Mouse (Mus musculus) frontal cortex, postnatal 10 days (tissue): ENCODE measurements around the gene Zmpste24.
A peak's percentile ranks its signal among the peaks of the same experiment; 100 is the strongest.
"Not testable (repeated sequence)": the region's sequence is repeated elsewhere in the genome, so short reads cannot be mapped to it uniquely, and the experiment has no call there.

Source experiments
- DNase-seq, 2 experiments: peaks; one replicate each; pipeline ENCODE4 v3.0.0; 2022; ENCODE audit warnings: low spot score in 2 of 2, mixed read lengths in 1 of 2

Zmpste24 gene

GRCm38 (mm10) chr4:121097650-121098378 is at the start of gene Zmpste24:
Gene Zmpste24 (minus strand): TSS chr4:121098241.
- peak; percentile 84 to 86 for DNase-seq

DNA sequence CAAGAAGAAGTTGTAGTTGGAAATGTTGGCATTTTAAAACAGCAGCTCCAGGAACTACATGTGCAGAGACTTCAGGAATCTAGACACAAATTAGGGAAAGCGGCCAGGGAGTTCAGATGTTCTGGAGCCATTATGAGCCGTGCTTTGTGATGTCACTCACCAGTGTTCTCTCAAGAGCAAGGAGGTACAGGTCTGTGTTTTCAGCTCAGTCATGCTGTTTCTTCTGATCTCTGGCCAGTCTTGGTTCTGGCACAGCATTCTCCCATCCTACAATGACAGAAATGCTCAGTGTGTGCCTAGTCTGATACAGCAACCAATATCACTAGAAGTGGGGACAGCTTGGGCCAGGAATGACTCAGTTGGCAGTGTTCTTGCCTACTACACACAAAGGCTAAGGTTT is 11.1 kb upstream of the Zmpste24 start, which contains the start of gene Tmco2:
Gene Tmco2 (minus strand): TSS at position 101 of the 400 bp plus-strand sequence.
- DNase-seq, result no peak

DNA sequence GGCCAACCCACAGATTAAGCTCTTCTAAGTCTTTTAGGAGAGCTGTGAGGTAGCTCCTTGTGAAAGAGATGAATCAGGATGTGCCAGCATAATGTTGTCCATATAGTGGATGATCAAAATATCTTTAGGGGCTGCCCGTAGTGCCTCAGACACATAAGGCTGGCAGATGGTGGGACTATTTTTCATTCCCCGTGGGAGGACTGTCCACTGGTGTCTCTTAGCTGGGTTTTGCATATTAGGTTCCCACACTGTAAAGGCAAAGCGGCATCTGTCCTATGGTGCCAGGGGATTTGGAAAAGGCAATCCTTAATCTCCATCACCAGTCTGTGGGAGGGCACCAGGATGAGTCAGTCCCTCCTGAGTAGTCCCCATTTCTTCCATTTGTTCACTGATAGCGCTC is 5.3 kb upstream of the Zmpste24 start:
- DNase-seq, result peak in 1 of 2 experiments; percentile 31

- no peak for DNase-seq
Observed at GRCm38 (mm10) chr4:121090211-121090610, 7.8 kb downstream of the Zmpste24 start.

GRCm38 (mm10) chr4:121088696-121089095 is 9.3 kb downstream of the Zmpste24 start:
- no peak for DNase-seq

- no peak for DNase-seq
Observed at GRCm38 (mm10) chr4:121084506-121084905, 13.5 kb downstream of the Zmpste24 start.

- DNase-seq, result no peak
Observed at GRCm38 (mm10) chr4:121080395-121080794, 17.6 kb downstream of the Zmpste24 start.

DNA sequence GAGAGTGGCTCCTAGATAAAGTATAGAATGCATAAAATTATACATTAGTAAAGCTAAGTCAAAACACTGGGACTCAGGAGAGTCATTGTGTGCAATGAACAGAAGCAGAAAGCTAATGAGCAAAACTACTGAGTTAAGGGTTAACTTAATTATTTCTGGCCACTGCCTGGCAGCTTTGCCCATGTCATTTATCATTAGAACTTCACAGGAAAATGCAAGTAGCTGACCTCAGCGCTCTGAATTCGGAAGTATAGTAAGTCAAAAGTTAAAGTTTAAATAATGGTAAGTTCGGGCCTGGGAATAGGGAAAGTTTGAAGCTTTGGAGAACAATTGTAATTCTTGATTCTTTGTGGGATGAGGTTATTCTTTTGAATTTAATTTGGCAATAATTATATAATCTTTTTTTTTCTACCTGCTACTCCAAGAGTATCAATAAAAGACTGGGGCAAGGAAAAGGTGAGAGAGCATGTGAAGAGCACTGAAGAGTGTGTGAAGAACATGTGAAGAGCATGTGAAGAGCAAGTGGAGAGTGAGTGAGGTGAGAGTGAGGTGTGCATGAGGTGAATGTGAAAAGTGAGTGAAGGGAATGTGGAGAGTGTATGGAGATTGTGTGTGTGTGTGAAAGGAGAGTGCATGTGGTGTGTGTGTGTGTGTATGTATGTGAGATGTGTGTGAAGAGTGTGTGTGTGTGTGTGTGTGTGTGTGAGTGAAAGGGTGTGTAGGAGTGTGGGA is 20.0 kb downstream of the Zmpste24 start:
- no peak for DNase-seq

DNA sequence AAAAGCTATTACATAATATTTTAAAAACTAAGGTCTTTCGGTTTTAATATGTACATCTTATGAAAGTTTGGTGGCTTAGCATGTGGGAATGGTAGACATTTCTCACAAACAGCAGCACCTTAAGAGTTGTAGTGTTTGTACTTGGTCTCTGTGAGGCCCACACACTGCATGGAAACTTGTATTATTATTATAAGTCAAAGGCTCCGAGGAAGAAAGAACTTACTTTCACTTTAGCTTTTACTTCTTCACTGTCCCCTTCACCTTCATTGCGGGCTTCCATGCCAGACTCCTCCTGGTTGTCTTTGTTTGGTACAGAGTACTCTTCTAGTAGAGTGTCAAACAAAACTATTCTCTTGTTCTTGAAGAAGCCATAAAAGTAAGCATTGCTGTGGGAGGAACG is 23.8 kb downstream of the Zmpste24 start:
- DNase-seq, result no peak

DNA sequence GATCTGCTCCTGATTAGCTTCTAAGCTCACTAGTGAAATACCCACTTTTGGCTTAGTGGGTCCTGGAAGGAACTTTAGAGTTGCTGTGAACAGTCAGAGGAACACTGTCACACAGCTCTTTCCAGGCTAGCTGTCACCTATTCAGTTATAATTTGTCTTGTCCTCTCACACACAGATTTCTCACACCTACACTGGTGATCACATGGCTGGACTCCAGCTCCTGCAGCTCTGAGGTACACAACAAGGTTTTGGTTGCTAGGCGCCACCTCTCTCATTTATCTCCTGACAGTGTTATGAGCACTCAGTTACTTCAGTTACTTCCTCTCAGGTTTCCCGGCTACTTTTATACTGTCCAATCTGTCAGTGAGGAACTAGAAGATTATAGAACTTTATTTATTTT is 32.7 kb downstream of the Zmpste24 start:
- no peak for DNase-seq

DNA sequence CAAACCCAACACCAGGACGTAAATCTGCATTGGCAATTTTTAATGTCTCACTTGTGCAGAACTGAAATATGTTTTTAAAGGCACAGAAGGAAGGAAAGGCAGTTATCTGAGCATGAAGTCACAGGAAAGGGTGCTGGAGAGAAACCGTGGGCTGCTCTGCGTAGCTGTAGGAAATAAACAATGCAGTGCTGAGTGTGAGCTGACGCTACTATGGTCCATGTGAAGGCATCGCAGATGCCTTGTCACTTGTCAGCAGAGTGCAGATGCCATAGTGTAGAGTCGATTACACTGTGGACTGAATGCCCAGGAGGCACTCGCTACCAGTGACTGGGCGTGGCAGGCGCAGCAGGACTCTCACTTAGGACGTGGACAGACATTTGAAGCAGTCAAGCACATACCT is 38.8 kb downstream of the Zmpste24 start:
- not testable (repeated sequence) for DNase-seq

DNA sequence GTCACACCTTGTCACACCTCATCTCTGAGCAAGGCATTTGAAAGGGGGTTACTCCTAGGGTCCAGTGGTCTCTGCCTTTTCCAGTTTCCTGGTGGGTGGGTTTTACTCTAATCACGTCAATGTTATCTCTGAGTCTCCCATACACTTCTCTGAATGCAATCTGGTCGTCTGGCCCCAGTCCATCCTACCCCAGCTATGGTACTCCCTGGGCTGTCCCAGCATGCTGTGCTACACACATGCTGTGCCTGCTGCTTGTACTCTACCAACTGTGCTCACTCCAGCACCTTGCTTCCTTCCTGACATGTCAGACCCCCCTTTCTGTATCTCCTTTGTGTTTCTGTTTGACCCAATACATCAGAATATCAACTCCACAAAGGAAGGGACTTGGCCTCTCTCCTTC is 41.0 kb downstream of the Zmpste24 start:
- no peak for DNase-seq

GRCm38 (mm10) chr4:121056342-121056741 is 41.7 kb downstream of the Zmpste24 start:
- DNase-seq, result no peak

- no peak for DNase-seq
Observed at GRCm38 (mm10) chr4:121052454-121053323, 45.4 kb downstream of the Zmpste24 start.

- no peak for DNase-seq
Observed at GRCm38 (mm10) chr4:121051863-121052262, 46.2 kb downstream of the Zmpste24 start.

DNA sequence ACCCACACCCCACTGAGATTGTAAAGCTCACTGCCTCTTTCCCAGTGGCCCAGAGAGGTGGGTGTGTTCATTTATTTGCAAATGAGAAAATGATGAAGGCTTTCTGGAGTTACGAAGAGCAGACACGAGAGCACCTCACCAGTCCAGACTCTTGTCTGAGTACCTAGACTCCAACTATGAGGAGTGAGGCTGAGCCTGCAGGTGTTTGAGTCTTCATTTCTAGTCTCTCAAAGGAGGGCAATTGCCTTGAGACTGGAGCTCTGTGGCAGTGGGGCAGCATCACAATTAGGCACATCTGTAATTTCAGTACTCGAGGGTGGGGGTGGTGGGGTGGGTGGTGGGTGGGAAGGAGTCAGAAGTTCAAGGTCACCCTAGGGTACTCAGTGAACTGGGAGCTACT is 55.1 kb downstream of the Zmpste24 start:
- no peak for DNase-seq

- no peak for DNase-seq
Observed at GRCm38 (mm10) chr4:121042472-121042871, 55.6 kb downstream of the Zmpste24 start.

- DNase-seq, result peak; percentile 69 to 75
Observed at GRCm38 (mm10) chr4:121040897-121041671, 57.0 kb downstream of the Zmpste24 start.

GRCm38 (mm10) chr4:121040323-121040722 is 57.7 kb downstream of the Zmpste24 start:
- no peak for DNase-seq

DNA sequence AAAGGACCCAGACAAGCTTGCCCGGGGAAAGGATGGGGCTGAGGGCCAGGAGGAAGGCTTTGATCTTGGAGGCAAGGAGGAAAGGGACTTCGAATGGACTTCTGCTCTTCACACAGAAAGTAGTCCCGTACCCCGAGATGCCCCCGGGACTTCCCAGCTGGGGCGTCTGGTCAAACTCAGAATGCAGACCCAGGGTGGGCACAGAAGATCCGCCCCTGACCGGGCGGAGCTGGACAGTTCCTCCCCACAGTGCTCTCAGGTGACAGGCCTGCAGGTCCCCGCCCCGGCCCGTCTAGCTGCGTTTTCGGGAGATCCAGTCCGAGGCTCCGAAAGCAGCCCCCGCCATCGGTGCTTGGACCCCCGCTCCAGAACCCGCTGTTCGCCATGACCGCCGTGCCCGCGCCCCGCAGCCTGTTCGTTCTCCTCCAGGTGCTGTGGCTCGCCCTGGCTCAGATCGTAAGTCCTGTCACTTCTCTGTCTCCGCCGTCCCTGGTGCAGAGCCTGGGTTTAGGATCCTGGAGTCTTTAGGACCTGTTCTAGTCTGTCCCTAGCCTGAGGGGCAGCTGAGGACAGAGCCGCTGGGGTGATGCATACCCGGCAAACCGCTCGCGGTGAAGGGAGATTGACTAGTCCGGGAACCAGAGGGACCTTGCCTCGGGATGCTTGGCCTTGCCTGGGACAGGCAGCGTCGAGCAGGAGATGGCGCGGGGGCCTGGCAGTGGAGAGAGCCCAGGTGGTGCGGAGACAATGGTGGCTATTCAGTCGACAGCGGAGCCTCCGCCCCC is 58.5 kb downstream of the Zmpste24 start, which contains the start of gene Col9a2:
Gene Col9a2 (plus strand): TSS at position 55 of the 785 bp plus-strand sequence.
- DNase-seq, result no peak
